Mouse (Mus musculus): ENCODE results near the gene Plekhg5.

The Plekhg5 gene

GRCm38 (mm10) chr4:152153771-152154177, 81.5 kb downstream of the Plekhg5 start:
- peak; percentile 64 for DNase-seq

DNA sequence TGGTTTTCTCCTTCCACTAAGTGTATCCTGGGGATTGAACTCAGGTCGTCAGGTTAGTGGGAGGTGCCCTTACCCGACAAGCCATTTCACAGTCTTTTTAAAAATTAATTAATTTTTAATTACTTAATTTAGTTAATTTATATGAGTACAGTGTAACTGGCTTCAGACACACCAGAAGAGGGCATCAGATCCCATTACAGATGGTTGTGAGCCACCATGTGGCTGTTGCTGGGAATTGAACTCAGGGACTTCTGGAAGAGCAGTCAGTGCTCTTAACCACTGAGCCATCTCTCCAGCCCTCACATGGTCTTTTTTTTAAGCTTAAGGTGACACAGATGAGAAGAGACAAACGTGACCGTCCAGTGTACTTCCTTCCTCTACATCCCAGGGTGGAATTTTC, 82.7 kb downstream of the Plekhg5 start:
- DNase-seq: no peak

GRCm38 (mm10) chr4:152157779-152158584, 85.7 kb downstream of the Plekhg5 start:
- no peak for DNase-seq

DNA sequence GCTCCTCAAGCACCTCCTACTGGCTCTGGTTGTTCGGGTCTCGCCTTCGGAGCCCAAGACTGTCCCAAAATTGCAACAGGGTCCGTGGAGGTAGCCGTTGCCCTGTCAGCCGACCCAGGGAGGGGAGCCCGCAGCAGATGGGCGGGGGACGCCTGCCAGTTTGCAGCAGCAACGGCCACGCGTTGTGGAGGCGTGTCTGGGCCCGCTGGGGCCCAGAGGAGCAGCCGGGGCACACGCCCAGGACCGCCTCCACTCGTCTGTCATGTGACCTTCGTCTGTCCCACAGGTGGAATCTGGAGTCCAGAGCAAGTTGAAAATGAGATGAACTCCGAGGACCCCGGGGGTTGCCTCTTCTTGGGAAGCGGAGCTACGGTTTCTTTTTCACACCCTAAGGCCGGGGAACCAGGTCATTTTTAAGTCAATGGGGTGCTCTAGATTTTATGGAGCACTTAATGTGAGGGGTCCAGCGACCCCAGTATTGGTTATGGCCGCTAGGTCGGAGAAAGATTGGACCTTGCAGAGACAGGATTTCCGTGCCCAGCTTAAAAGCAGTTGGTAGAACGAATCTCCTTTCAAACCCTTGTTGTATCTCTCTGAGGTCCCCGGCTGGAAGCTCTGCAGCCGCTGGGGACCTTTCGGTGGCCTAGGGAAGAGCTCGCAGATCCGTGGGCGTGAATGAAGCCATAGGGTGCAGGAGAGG, 86.4 kb downstream of the Plekhg5 start, which contains the start of gene Hes2:
Gene Hes2, plus strand, starts transcription at position 283 of the 700 bp plus-strand sequence.
- no peak for DNase-seq

- no peak for DNase-seq
These were observed 87.0 kb downstream of the Plekhg5 start for GRCm38 (mm10) chr4:152159285-152159678.

DNA sequence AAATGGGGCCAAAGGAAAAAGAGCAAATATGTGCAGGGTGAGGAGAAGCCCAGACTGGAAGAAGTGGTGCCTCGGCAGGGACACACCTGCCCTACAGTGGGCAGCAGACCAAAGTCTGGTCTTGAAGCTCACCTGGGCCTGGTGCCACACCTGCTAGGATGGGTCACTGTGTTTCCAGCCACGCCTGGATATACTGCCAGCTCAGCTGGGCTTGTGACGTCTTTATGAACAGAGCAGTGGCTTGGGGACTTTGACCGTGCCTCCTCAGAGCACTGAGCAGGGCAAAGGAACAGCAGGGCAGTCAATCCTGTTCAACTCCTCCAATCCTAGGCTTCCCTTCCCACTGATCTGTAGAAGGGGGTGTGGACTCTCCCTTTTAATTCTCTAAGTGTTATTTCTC, 88.5 kb downstream of the Plekhg5 start:
- no peak for DNase-seq

- DNase-seq: no peak
These were observed 89.3 kb downstream of the Plekhg5 start for GRCm38 (mm10) chr4:152161601-152162000.

GRCm38 (mm10) chr4:152162748-152163147, 90.5 kb downstream of the Plekhg5 start:
- DNase-seq: no peak

All from right cerebral cortex, adult 18-20 months (tissue).